Mouse (Mus musculus) liver, adult 10 weeks (tissue): ENCODE measurements around the gene Gm10197. TPM values are rescaled to one million over a fixed set of nuclear protein-coding genes. Genes with fewer than 3 reads are reported as not detected.

Experiments
- polyA plus RNA-seq: library from polyadenylated mRNA; stranded (reverse); fragments of 350-450 nt; fragmentation: Illumina TruSeq; extraction: RNeasy Lipid Tissue Mini Kit (QIAGEN cat#74804); gene quantifications from one replicate; pipeline ENCODE4 v1.2.3, GENCODE M21; 2014; ENCODE audit warnings: low read depth, low replicate concordance

The Gm10197 gene
- not detected for polyA plus RNA-seq

DNA sequence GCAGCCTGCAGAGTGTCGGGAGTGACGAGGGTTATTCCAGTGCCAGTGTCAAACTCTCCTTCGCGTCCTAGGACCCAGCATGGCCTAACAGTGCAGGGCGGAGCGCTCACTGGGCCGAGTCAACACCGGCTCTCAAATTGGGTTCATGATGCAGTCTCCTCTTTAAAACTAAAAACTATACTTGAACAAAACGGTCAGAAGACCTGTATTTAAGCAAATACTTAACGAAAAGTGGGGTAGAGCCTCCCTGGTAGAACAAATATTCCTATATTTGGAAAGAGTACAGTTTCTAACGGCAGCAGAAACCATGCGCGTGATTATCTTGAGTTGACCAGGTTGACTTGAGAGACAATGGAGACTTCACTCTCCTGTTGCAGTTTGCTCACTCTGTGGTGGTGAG, at the start of gene Gm10197:
Gene Gm10197, minus strand, starts transcription at position 101 of the 400 bp plus-strand sequence.

DNA sequence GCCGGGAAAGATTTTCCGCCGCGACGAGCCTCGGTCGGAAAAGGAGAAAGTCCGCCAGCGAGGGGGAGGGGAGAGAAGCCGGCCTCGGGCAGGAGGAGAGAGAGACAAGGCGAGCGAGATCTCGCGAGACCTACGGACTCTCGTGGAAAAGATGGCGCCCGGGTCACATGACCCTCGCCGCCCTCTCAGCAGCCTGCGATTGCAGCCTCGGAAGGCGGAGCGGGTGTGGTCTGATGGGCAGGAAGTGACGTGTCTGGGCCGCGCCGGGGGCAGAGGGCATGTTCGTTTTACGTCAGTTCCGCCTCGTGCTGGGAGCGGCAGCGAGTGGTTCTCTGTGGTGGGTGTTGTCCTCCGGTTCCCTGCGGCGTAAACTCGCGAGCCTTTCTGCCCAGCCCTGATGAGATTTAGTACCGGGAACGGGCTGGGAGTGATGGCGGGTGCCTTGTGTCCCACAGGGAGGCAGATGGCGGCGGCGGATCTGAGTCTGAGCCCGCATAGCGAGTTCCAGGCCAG, 19.0 kb upstream of the Gm10197 start, which contains the start of gene Smndc1:
Gene Smndc1, minus strand, starts transcription at position 84 of the 513 bp plus-strand sequence.

Other genes starting within 250 kb of the Gm10197 start
- gene Add3, start 231.3 kb downstream of the Gm10197 start, polyA plus RNA-seq = 10.3 TPM
- gene Mxi1, start 61.2 kb downstream of the Gm10197 start, polyA plus RNA-seq = 18.9 TPM
- gene Smndc1, start 18.8 kb upstream of the Gm10197 start, polyA plus RNA-seq = 35.9 TPM
- gene Dusp5, start 157.3 kb upstream of the Gm10197 start, polyA plus RNA-seq = 0.50 TPM
- 10.7 TPM for gene Nutf2-ps1, start 217.3 kb upstream of the Gm10197 start, polyA plus RNA-seq
- 26.4 TPM for gene Smc3, start 228.6 kb upstream of the Gm10197 start, polyA plus RNA-seq